Mouse (Mus musculus) cerebellum, postnatal 25 days (tissue): ENCODE measurements around the gene B830017H08Rik.

Experiments
- DNase-seq, 2 experiments: peaks; one replicate each; pipeline ENCODE4 v3.0.0; 2021; ENCODE audit warnings: mixed read lengths in 2 of 2

B830017H08Rik gene

DNA sequence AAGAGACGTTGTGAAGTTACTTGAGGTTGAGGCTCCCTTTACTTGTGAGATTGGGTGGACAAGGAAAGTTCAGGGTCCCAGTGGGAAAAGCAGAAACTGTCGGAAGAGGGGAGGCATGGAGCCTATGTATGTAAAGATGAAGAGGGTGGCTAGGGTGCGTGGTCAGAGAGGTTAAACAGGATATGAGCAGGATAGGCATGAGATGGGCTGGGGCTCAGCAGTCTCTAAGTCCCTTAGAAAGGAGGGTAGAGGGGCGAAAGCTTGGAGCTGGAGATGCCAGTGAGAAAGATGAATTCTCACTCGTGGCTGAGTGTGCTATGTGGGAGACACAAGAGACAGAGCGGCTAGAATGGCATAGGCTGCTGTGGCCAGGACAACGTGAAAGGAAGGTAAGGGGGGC is at the start of gene B830017H08Rik:
Gene B830017H08Rik (plus strand): TSS at position 301 of the 400 bp plus-strand sequence.
- DNase-seq: no peak

GRCm38 (mm10) chr16:17785337-17785736 is 47.6 kb upstream of the B830017H08Rik start:
- DNase-seq: no peak

- DNase-seq: no peak
Observed at GRCm38 (mm10) chr16:17792728-17793127, 40.2 kb upstream of the B830017H08Rik start.

DNA sequence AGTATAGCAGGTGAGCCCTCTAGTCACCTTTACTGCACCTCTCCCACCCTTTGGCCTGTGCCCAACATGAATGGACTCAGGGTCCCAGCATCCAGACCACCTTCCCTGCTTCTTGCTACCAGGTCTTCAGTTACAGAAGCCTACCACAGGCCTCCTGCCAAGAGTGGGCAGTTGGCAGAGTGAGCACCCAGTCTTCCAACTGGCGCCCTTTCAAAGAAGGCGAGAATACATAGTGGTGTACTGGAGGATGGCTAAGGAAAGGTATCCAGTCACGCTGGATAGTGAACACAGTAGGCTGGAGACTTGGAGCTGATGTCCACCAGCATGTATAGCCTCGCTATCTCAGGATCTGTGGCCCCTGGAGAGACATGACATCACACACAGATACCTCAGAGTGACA is 38.9 kb upstream of the B830017H08Rik start:
- peak in 1 of 2 experiments; percentile 57 for DNase-seq

DNA sequence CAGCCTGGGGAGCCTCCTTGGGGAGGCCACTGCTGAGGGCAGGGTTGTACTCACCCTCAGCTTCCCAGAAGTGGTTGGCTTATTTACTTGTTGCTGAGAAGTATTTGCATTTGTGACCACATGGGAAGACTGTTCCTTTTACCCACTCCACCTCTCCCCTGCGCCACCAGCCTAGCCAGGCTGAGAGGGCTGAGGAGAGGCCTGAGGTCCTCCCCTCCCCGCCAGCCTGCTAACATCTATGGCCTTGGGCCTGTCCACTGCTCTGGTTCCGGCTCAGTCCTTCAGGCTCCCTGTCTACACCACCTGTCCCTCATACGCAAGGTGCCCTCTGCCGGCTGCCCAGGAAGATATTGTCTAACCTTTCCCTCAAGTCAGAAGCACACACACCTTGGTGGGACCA is 37.3 kb upstream of the B830017H08Rik start:
- peak in 1 of 2 experiments; percentile 38 for DNase-seq

GRCm38 (mm10) chr16:17796519-17796918 is 36.4 kb upstream of the B830017H08Rik start:
- DNase-seq: no peak

GRCm38 (mm10) chr16:17796971-17797811 is 35.7 kb upstream of the B830017H08Rik start, which contains the start of gene Scarf2:
Gene Scarf2 (plus strand): TSS chr16:17797282.
- DNase-seq: peak in 1 of 2 experiments; percentile 21

GRCm38 (mm10) chr16:17797812-17798311 is 35.1 kb upstream of the B830017H08Rik start:
- peak in 1 of 2 experiments; percentile 24 for DNase-seq

GRCm38 (mm10) chr16:17798321-17799180 is 34.4 kb upstream of the B830017H08Rik start:
- no peak for DNase-seq

GRCm38 (mm10) chr16:17799584-17799983 is 33.3 kb upstream of the B830017H08Rik start:
- DNase-seq: no peak

DNA sequence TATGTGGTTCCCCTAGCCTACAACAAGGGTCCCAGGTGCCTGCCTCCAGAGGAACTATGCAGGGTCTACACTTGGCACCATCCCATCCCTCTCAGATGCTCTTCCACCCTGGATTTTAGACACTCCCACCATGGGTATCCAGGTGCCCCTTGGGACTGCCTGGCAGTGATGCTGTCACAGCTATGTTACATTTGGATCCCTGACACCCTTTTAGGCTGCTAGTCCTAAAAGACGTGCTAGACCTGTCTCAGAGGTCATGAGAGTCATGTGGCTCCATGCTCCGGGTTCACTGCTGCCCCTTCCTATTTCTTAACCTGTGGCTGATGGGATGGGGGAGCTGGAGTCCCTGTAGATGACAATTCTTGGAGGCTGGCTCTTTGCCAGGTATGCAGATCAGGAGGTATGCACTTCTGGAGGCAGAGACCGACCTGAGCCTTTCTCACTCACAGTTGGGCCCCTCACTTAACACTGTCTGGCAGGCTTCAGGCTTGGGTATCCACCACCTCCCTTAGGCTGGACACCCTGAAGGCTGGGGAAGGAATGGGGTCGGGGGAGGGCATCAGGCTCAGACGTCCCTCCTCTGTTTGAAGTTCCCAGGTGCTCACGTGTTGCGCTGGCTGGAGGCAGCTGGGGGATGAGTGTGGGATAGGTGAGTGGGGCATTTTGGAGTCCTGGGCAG is 31.0 kb upstream of the B830017H08Rik start:
- DNase-seq: no peak

DNA sequence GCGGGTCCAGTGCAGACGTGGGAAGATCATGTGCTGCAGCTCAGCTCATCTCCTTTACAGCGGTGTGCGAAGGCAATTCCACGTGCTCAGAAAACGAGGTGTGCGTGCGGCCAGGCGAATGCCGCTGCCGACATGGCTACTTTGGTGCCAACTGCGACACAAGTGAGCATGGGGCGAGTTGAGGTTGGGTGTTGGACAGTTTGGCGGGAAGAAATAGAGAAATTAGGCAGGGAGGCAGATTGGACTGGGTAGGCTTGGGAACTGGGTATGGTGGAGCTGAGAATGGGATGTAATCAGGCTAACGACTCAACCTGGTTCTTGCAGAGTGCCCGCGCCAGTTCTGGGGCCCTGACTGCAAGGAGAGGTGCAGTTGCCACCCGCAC is 30.5 kb upstream of the B830017H08Rik start:
- DNase-seq: no peak

DNA sequence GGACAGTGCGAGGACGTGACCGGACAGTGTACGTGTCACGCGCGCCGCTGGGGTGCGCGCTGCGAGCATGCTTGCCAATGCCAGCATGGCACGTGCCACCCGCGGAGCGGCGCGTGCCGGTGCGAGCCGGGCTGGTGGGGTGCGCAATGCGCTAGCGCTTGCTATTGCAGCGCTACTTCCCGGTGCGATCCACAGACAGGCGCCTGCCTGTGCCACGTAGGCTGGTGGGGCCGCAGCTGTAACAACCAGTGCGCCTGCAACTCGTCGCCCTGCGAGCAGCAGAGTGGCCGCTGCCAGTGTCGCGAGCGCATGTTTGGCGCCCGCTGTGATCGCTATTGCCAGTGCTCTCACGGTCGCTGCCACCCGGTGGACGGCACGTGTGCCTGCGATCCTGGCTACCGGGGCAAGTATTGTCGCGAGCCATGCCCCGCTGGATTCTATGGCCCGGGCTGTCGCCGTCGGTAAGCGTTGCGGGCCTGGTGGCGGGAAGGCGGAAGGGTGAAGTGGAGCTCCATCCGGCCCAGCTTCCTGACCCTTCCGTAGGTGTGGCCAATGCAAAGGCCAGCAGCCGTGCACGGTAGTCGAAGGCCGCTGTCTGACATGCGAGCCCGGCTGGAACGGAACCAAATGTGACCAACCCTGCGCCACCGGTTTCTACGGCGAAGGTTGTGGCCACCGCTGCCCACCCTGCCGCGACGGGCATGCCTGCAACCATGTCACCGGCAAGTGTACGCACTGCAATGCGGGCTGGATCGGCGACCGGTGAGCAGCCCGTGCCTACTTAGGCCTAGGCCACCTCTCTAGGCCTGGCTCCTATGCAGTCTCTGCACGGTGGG is 29.9 kb upstream of the B830017H08Rik start:
- peak; percentile 43 to 64 for DNase-seq

DNA sequence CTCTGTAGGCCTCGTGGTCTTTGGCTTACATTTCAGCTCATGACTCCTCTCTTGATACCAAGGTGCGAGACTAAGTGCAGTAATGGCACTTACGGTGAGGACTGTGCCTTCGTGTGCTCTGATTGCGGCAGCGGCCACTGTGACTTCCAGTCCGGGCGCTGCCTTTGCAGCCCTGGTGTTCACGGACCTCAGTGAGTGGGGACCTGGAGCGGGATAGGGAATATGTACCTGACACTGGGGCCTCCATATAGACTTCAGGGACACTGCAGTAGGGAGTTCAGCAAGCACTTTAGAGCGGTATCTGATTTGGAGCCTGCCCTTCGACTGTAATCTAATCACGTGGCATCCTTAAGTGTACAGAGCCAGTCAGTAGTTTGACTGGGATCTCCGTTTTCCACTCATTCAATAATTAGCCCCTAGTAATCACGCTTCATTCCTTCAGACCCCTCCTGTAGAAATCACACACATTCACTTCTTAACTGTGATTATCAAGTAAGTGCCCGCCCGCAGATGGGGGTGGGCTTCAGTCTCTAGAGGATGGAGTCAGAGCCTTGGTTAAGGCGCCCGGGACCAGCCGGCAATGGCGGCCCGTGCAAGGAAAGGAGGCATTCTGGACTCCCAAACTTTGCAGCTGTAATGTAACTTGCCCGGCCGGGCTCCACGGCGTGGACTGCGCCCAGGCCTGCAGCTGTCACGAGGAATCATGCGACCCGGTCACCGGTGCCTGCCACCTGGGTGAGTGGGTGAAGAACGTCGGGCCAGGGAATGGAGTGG is 29.1 kb upstream of the B830017H08Rik start:
- DNase-seq: peak in 1 of 2 experiments; percentile 35

DNA sequence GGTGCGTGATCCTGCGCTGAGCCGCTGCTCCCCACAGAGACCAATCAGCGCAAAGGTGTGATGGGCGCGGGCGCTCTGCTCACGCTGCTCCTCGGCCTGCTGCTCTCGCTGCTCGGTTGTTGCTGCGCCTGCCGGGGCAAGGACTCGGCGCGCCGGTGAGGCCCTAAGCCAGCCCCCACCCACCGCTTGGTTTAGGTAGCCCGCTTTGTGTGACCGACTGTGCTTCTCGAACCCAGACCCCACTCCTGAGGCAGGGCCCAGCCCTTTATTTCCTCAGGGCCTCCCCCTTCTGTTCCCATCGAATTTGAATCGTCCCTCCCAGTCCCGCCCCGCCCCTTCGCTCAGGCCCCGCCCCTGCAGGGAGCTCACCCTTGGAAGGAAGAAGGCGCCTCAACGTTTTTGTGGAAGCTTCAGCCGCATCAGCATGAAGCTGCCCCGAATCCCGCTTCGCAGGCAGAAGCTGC is 28.4 kb upstream of the B830017H08Rik start:
- DNase-seq: peak in 1 of 2 experiments; percentile 47

DNA sequence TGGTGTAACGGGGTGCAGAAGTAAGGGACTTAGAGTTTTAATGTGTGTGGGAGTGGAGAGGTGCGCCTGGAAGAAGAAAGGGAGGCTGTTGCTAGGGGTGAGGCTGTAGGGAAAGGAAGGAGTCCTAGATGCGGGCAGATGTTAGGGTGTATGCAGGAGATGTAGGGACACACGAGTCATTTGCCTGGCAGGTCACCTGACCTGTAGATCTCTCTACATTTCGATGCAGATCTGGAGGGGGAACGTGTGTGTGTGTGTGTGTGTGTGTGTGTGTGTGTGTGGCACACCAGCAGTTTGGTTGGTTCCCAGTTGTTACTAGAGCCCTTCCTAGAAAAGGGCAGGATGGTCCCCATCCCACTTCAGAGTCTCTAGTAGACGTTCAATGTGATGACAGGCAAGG is 27.9 kb upstream of the B830017H08Rik start:
- no peak for DNase-seq

GRCm38 (mm10) chr16:17806581-17807191 is 26.2 kb upstream of the B830017H08Rik start:
- peak; percentile 57 to 74 for DNase-seq

GRCm38 (mm10) chr16:17807192-17808009 is 25.5 kb upstream of the B830017H08Rik start:
- DNase-seq: peak; percentile 88 to 93

GRCm38 (mm10) chr16:17809125-17809524 is 23.8 kb upstream of the B830017H08Rik start:
- DNase-seq: no peak
